Mouse (Mus musculus): ENCODE measurements around the gene Endou. TPM values are rescaled to one million over a fixed set of nuclear protein-coding genes. Genes with fewer than 3 reads are reported as not detected.

Endou gene
- total RNA-seq, 4 experiments from 2014 or later: 1.3 to 2.3 (median 1.7) TPM

Other genes starting within 250 kb of the Endou start
- 10 to 100 TPM; 13.4 to 17.9 (median 15.3) TPM for gene Rpap3, start 25.5 kb downstream of the Endou start, total RNA-seq (2022)
- gene Rapgef3, start 36.6 kb upstream of the Endou start, total RNA-seq (2022): 10 to 100 TPM; 20.5 to 27.4 (median 23.8) TPM
- gene Slc48a1, start 47.2 kb upstream of the Endou start, total RNA-seq (2022): 10 to 100 TPM; 63.6 to 76.6 (median 67.9) TPM
- 10 to 100 TPM; 22.9 to 29.0 (median 26.5) TPM for gene Hdac7, start 113.2 kb upstream of the Endou start, total RNA-seq (2022)
- 1 to 10 TPM in 3 of 4 experiments, under 1 TPM in 1; 0.98 to 1.6 (median 1.4) TPM for gene Vdr, start 179.3 kb upstream of the Endou start, total RNA-seq (2022)
- gene Tmem106c, start 232.9 kb upstream of the Endou start, total RNA-seq (2022): 10 to 100 TPM; 12.8 to 17.9 (median 14.9) TPM

Data from heart, adult 8-10 months (tissue).